Mouse (Mus musculus) MEL (cell line): ENCODE results near the gene Olfr917.

Source experiments
- CTCF ChIP-seq, 3 experiments: IDR thresholded peaks in 2 of 3; conservative IDR thresholded peaks in 1 of 3; 2 replicates each; pipeline ENCODE4 v1.5.1; 2011 to 2012; ENCODE audit warnings: low read length in 3 of 3, low read depth in 2 of 3, mild to moderate bottlenecking in 2 of 3, improper control_type of control experiment in 1 of 3, inconsistent platforms in 1 of 3, mixed read lengths in 1 of 3, moderate library complexity in 1 of 3; ENCODE audit not compliant: control insufficient read depth in 1 of 3, insufficient read depth in 1 of 3, poor library complexity in 1 of 3, severe bottlenecking in 1 of 3
- EP300 ChIP-seq, 2 experiments: IDR thresholded peaks; 2 replicates each; pipeline ENCODE4 v1.6.1; 2011; ENCODE audit warnings: improper control_type of control experiment in 2 of 2, low read length in 2 of 2, low read depth in 1 of 2, mild to moderate bottlenecking in 1 of 2
- GABPA ChIP-seq: IDR thresholded peaks from 2 replicates; pipeline ENCODE4 v1.6.1; 2012; ENCODE audit warnings: low read depth, mild to moderate bottlenecking, inconsistent platforms, low read length, improper control_type of control experiment, moderate library complexity
- GATA1 ChIP-seq: IDR thresholded peaks from 2 replicates; pipeline ENCODE4 v1.6.1; 2011; ENCODE audit warnings: low read depth, low read length, improper control_type of control experiment
- HCFC1 ChIP-seq: IDR thresholded peaks from 2 replicates; pipeline ENCODE4 v1.6.1; 2012; ENCODE audit warnings: low read depth, mild to moderate bottlenecking, inconsistent platforms, low read length, improper control_type of control experiment, moderate library complexity
- MAX ChIP-seq: IDR thresholded peaks from 2 replicates; pipeline ENCODE4 v1.6.1; 2011; ENCODE audit warnings: low read length, improper control_type of control experiment
- TAL1 ChIP-seq: IDR thresholded peaks from 2 replicates; pipeline ENCODE4 v1.6.1; 2012; ENCODE audit warnings: mild to moderate bottlenecking, inconsistent platforms, low read length, moderate library complexity, mixed read lengths

DNA sequence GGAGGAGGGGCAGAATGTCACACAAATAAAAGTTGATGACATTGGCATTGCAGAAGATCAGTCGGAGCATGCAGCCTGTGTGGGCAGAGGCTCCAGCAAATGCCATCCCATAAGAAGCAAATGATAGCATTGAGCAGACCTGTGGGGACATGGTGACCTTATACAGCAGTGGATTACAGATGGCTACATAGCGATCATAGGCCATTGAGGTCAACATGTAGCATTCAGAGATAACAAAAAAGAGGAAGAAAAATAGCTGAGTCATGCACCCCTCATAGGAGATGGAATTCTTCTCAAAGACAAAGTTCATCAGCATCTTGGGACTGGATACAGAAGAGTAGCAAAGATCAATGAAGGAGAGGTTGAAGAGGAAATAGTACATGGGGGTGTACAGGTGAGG, 7.2 kb upstream of the Olfr917 start:
- TF ChIP-seq CTCF (IDR thresholded peaks at IDR 0.05 in 2 of 3, conservative IDR thresholded peaks at IDR 0.05 in 1 of 3; ENCODE audit: control insufficient read depth in 1 of 3, insufficient read depth in 1 of 3, low read depth in 2 of 3, low read length in 3 of 3, poor library complexity in 1 of 3, severe bottlenecking in 1 of 3) (no peak), MAX (no peak), EP300 (IDR thresholded peaks at IDR 0.05; ENCODE audit: low read depth in 1 of 2, low read length in 2 of 2) (peak; percentile 51 to 70), HCFC1 (no peak), GABPA (peak; percentile 63; the same call in 1 of the 2 replicates), TAL1 (no peak), GATA1 (0 out of 2 replicates have a peak, but pooled peaks have one; percentile 36)
